Mouse (Mus musculus) olfactory bulb, adult 2 months (tissue): Measurements from ENCODE around the gene Parm1.

Experiments used
- CTCF ChIP-seq: fragments of 200-500 bp; IDR thresholded peaks from 2 replicates; pipeline ENCODE4 v1.5.1; 2012; ENCODE audit warnings: low read depth, mild to moderate bottlenecking, low read length, moderate library complexity; ENCODE audit not compliant: insufficient read depth
- POLR2A ChIP-seq: fragments of 200-500 bp; IDR thresholded peaks from 2 replicates; pipeline ENCODE4 v1.6.1; 2012; ENCODE audit warnings: mild to moderate bottlenecking, low read depth, low read length, moderate library complexity; ENCODE audit not compliant: insufficient read depth

DNA sequence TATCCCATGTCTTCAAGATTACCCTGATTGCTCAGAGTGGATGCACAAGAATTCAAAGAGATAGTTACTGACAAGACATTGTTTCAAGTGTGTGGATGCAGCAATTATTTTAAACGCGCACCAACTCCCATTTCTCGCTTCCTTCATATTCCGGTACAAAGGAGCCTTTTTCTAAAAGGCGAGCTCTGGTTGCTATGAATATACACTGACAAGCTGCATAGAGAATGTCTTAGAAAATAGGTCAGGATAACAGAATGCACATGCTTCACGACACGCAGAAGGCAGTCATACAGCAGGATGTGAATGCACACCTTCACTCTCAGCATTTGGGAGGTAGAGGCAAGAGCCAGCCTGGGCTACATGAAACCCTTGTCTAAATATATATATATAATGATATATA lies 42.2 kb upstream of the Parm1 start:
- TF ChIP-seq CTCF (no peak), POLR2A (no peak)
